Mouse (Mus musculus) gonadal fat pad, adult 2 months (tissue): ENCODE measurements around the gene Arrdc2. TPM values are rescaled to one million over a fixed set of nuclear protein-coding genes. Genes with fewer than 3 reads are reported as not detected.

Source experiments
- DNase-seq: peaks from one replicate; pipeline ENCODE4 v3.0.0-alpha.2; 2012; ENCODE audit warnings: low read depth
- polyA plus RNA-seq: library from polyadenylated mRNA; depleted of rRNA; stranded (reverse); fragments of >200 nt; gene quantifications from 2 replicates; pipeline ENCODE4 v1.2.3, GENCODE M21; 2012

The Arrdc2 gene
- polyA plus RNA-seq, 1 experiment: 134 TPM

GRCm38 (mm10) chr8:70863956-70864711, 24.6 kb upstream of the Arrdc2 start:
- no peak for DNase-seq

DNA sequence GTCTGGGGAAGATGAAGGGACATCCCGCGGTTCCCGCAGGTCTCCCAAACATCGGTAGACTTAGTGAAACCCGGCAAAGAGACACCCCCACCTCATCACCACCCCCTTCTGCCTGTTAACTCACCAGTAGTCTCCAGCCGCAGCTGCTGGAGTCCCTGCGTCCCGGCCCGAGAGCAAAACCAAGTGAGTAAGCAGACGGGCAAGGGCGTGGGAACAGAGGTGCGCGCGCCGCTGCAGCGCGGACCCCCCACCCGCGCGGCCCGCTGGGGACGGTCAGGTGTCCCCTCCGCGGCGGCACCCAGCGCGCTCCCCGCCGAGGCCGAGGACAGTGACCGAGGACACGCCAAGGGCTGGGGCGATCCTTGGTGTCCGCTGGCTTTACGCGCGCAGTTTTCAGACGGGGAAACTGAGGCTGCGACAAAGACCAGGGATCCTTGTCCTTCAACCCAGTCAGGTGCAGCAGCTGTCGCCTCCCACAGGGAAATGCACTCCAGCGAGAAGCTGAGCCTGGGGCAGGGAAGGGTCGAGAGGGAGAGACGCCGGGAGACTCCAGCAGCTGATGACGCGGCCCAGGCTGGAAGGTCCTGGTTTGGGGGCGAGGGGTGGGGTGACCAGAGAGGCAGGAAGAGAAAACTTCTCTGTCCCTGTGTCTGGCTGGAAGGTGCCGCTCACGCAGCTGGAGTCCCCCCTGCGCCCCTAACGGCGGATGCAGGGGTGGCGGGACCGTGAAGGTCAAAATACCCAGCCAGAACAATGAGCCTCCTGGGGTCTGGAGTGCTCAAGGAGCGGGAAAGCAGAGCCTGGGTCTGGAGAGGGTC, 23.5 kb upstream of the Arrdc2 start, which contains the start of gene Kcnn1:
Kcnn1 (minus strand) TSS at position 435 of the 818 bp plus-strand sequence.
- no peak for DNase-seq

GRCm38 (mm10) chr8:70857516-70857915, 18.0 kb upstream of the Arrdc2 start:
- no peak for DNase-seq

DNA sequence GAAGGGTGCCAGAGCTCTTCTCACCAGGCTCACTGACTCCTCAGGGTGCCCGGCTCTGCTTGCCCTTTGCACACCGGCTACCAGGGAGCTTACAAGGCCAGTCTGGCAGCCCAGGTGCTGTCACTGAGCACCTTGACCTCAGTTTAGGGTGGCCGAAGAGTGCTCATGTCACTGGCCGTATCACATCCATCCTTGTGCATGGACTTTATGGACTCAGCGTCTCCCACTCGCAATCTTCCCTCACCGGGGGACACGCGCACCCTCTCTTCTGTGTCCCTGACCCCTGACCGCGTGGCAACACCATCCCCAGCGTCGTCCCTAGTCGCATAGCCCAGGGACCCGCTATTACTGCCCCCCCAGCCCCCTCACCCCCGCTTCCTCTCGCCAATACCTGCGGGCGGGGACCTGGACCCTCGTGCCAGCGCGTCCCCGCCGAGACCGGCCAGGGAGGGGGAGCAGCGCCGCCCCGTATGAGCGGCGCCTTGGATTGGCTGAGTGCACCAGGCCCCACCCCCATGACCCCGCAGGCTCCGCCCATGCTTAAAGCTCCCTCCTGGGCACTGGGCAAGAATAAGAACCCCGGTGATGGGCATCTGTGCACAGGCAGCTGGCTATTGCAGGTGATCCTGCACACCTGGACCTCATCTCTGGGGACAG, 17.1 kb upstream of the Arrdc2 start:
- no peak for DNase-seq

DNA sequence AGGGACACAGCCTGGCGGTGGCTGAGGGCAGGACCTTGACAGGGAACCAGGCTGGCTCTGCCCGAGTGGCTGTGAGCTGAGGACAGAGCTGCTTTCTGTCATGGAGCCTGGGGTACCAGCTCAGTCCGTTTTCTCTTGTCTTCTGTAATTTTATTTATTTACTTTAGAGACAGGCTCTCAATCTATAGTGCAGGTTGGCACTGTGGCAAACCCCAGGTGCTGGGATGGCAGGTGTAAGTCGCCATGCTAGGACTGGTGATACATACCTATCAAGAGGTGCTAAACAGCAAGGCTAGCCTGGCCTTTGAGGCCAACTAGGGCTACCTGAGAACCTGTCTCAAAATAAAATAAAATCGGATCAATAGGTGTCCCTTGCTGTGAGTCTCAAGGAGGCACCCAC, 16.5 kb upstream of the Arrdc2 start:
- no peak for DNase-seq

DNA sequence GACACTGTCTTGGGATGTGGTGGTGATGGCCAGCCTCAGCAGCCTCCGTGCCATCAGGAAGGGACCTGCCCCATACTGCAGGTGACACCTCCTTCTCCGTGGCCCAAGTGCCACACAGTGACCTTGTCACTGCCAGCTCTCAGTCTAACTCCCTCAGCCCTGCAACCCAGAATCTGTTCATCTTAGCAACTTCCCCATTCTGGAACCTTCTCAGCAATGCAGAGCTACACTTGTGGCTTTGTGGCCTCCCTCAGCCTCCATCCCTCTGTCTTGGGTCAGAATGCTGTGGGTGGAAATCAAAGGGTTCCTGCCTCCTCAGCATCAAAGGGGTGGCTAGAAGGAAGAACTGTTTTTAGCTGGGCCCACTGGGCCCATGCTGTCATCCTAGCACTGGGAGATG, 14.3 kb upstream of the Arrdc2 start:
- DNase-seq: no peak

DNA sequence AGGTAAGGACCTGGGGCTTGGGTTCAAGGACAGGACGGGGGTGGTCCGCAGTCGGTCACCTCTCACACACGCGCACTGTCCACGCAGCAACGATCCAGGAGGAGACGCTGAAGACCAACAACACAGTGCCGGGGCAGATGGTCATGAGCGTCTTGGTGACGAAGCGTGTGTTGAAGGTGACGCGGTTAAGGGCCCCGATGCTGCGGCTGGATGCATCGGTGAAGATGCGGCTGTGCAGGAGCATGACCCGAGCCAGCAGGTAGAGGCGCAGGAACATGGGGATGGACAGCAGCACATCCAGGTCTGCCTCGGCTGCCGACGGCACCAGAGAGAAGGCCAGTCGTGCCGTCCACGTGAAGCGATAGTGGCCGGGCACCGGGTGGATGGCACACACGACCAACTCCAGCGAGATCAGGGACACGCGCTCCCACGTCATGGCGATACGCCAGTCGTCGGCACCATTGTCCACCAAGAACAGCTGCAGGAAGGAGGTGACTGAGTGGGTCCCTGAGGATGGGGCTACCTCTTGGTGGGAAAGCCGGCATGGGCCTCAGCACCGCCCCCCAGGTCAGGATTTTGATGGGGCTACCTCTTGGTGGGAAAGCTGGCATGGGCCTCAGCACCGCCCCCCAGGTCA, 13.2 kb upstream of the Arrdc2 start:
- no peak for DNase-seq

DNA sequence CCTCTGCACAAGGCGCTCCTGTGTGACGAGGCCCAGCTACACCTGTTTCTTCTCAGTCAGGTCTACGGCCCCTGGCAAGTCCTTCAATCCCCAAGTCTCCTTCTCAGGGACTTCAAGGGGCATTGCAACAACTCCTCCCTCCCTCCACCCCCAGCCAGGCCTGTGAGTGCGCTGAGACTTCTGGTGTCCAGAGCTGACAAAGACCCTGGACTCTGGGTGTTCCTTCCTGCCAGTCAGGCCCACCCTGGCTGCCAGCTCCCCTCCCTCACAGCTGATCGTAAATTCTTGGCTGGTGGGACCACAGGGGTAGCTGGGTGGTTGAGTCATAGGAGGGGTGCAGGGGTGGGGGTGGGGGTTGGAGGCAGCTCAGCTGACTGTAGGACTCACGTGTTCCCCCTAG, 12.3 kb upstream of the Arrdc2 start:
- DNase-seq: no peak

- DNase-seq: no peak
Observed at GRCm38 (mm10) chr8:70850947-70851346, 11.4 kb upstream of the Arrdc2 start.

- no peak for DNase-seq
Observed at GRCm38 (mm10) chr8:70850132-70850845, 10.8 kb upstream of the Arrdc2 start.

DNA sequence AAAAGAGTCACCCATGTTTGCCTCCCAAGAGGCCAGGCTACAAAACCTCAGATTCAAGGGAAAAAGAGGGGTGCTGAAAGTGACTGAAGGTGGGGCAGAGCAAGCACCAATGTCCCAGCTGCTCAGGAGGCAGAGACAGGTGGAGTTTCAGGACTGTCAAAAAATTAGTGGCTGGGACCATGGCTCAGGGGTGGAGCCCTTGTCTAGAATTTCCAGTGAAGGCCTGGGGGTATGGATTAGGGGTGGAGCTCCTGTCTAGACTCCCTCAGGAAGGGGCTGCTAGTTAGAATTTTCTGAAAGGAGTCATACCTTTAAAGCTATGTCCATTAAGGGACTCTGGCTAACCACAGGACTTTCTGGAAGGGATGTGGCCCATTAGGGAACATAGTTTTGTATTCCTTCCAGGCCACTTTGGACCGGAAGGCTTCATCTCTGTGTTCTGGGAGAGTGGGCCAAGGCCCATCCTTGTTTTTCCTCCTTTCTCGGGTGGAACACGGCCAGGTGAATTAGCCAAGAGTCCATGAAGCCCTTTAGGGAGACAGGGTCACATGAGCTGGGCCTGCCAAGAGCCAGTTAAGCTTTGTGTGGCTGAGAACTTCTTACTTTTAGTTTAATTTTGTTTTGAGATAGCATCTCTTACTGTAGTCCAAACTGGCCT, 9.9 kb upstream of the Arrdc2 start:
- no peak for DNase-seq

- no peak for DNase-seq
Observed at GRCm38 (mm10) chr8:70846371-70847154, 7.0 kb upstream of the Arrdc2 start.

GRCm38 (mm10) chr8:70845108-70845507, 5.6 kb upstream of the Arrdc2 start:
- no peak for DNase-seq

- DNase-seq: no peak
Observed at GRCm38 (mm10) chr8:70844523-70844922, 5.0 kb upstream of the Arrdc2 start.

GRCm38 (mm10) chr8:70843941-70844340, 4.4 kb upstream of the Arrdc2 start:
- DNase-seq: no peak

DNA sequence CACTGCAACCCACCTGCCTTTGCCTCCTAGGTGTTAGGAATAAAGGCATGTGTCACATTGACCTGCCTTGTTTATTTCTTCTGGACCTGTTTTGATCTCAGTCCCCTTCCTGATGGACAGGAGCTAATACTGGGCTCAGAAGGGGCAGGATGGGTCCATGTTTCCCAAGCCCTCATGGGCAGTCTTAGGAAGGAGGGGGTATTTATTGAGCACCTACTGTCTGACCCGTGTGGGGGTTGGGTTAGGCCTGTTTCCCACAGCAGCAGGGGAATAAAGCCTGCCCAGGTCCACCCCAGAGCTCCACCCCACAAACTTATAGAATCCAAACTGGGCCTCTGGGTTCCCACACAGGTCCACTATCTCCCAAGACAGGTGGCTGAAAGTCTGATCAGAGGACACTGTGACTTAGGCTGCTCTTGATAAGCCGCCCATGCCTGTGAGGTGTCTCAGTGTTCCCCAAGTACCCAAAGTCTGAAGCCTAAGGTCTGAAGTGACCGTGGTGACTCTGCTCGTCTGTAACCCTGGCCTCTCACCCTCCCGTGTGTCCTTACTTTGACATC, 3.8 kb upstream of the Arrdc2 start:
- no peak for DNase-seq

DNA sequence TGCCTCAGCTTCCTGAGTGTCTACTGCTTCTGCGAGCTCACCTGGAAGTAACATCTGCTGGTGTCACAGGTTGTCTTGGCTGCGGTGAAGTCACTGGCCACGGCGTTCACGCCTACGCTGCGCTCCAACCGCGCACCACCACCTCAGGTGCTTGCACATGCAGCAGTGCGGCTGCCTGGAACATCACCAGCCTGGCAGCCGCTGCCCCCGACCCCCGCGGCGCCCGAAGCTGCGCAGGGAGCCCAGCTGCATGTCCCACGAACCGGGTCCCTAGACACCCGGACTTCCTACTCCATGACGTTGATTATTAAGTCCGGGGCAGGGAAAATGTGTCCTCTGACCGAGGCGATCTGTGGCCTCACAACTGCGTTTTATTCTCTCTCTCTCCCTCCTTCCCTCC, 3.0 kb upstream of the Arrdc2 start:
- no peak for DNase-seq

GRCm38 (mm10) chr8:70841147-70842072, 1.9 kb upstream of the Arrdc2 start:
- no peak for DNase-seq

GRCm38 (mm10) chr8:70840590-70840989, 1.1 kb upstream of the Arrdc2 start:
- no peak for DNase-seq
